In genomic region chr5:124032001-124032508, GRCm38 (mm10) we compare ENCODE assay signal across 1 mouse cellular context.
TF ChIP-seq lines count a peak whose summit lies in the region.

TSS of gene Vps37b (minus strand) at chr5:124032270.

TF ChIP-seq in CH12.LX, 34 proteins besides CTCF, POLR2A, EP300 and RAD21 (continued from another document):
- no peak for TF ChIP-seq MYC (IDR thresholded peaks at IDR 0.05; ENCODE audit: low read depth, low read length)
